Mouse (Mus musculus): ENCODE measurements around the gene Rin1. TPM values are rescaled to one million over a fixed set of nuclear protein-coding genes. Genes with fewer than 3 reads are reported as not detected.

Gene Rin1
- total and polyA plus RNA-seq, 2 experiments = 0.09 to 0.78 TPM

DNA sequence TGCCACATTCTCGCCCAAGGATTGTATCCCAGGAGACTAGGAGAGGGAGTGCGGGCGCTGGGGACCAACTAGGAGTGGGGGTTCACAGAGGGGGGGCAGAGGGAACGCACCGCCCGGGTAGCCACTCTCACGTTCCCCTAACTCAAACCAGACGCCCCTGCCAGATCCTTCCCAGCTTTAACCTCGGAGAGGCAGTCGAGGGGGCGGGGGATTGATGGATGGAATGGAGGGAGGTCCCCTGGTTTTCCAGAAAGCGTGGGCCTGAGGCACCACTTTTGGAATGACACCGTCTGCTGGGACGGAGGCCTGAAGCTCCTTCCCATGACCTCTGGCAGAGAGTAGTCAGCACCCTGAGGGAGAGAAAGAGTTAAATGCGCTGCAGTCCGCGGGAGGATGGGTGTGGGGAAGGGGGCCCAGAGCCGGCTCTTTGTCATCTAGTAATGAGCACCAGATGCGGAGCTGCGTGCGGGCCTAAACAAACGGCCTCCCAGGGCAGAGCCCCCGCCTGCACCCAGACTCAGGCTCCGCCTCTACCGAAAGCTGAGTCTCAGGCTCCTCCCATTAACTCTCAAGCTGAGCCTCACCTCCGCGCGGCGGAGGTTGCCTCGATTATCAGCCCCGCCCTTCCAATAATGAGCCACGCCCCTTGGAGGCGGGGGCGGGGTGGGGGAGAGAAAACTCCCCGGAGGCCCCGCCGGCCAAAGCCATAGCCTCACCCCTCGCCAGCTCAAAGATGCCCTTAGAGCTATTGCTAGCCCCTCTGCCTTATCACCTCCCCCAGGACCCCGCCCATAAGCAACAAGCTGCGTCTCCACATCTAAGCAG is 21.5 kb downstream of the Rin1 start:
- H3K36me3 ChIP-seq (ENCODE audit: control insufficient read depth, insufficient read depth, low read length) = no peaks in the 10 kb centered on the region
- H3K27ac ChIP-seq (replicated peaks; ENCODE audit: insufficient read depth, low read depth, low read length) = no peak overlapping the region
- peaks cover 12% of the 10 kb centered on the region for H3K27me3 ChIP-seq (ENCODE audit: control insufficient read depth, insufficient read depth, low read length)
- H3K9ac ChIP-seq (ENCODE audit: low read depth, low read length) = peak overlapping the region; percentile 12; the same call in 1 of the 2 replicates
- 6% methylated on average over 40 of the region's 40 CpGs for WGBS
- peaks cover 9% of the 10 kb centered on the region; the same call in 1 of the 2 replicates for H3K4me1 ChIP-seq (ENCODE audit: control insufficient read depth, insufficient read depth, low read length)
- H3K4me3 ChIP-seq (ENCODE audit: insufficient read depth, low read depth, low read length) = peak overlapping the region; percentile 34
- H3K79me2 ChIP-seq (ENCODE audit: control insufficient read depth, insufficient read depth, low read length) = no peaks in the 10 kb centered on the region
- TF ChIP-seq CTCF (IDR thresholded peaks at IDR 0.05; ENCODE audit: low read depth, low read length) (no peak), POLR2A (IDR thresholded peaks at IDR 0.05; ENCODE audit: extremely low read depth, insufficient read depth, low read length) (no peak)
- DNase-seq (ENCODE audit: extremely low read depth, low read depth, low spot score) = peak; percentile 37

DNA sequence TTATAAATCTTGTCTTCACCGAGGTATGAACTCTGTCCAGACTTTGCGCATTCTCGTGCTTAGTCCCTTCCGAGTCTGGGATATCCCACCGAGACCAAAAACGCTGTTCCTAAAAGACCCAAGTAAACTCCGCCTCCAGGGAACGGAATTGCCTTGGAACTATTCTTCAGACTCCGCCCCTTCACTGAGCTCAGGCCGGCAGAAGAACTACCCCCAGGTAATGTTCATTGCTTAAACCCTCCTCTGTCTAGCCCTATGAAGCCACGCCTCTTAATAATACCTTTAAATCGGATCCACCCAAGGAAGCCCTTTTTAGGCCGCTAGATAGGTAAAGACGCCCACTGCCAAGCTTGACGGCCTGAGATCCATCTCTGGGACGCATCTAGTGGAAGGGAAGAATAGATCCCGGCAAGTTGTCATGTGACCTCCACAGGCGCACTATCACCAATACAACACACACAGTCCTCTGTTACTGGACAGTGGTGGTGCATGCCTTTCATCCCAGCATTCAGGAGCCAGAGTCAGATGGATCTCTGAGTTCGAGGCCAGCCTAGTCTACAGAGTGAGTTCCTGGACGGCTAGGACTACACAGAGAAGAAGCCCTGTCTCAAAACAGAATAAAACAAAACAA is 22.2 kb downstream of the Rin1 start:
- DNase-seq (ENCODE audit: extremely low read depth, low read depth, low spot score) = no peak
- peak overlapping the region; percentile 34 for H3K4me3 ChIP-seq (ENCODE audit: insufficient read depth, low read depth, low read length)
- H3K4me1 ChIP-seq (ENCODE audit: control insufficient read depth, insufficient read depth, low read length) = peaks cover 9% of the 10 kb centered on the region; the same call in 1 of the 2 replicates
- H3K27me3 ChIP-seq (ENCODE audit: control insufficient read depth, insufficient read depth, low read length) = peaks cover 12% of the 10 kb centered on the region
- no peaks in the 10 kb centered on the region for H3K79me2 ChIP-seq (ENCODE audit: control insufficient read depth, insufficient read depth, low read length)
- H3K36me3 ChIP-seq (ENCODE audit: control insufficient read depth, insufficient read depth, low read length) = no peaks in the 10 kb centered on the region
- WGBS = 7% methylated on average over 20 of the region's 20 CpGs
- TF ChIP-seq POLR2A (IDR thresholded peaks at IDR 0.05; ENCODE audit: extremely low read depth, insufficient read depth, low read length) (no peak), CTCF (IDR thresholded peaks at IDR 0.05; ENCODE audit: low read depth, low read length) (no peak)
- no peak overlapping the region for H3K27ac ChIP-seq (replicated peaks; ENCODE audit: insufficient read depth, low read depth, low read length)
- H3K9ac ChIP-seq (ENCODE audit: low read depth, low read length) = no peak overlapping the region

DNA sequence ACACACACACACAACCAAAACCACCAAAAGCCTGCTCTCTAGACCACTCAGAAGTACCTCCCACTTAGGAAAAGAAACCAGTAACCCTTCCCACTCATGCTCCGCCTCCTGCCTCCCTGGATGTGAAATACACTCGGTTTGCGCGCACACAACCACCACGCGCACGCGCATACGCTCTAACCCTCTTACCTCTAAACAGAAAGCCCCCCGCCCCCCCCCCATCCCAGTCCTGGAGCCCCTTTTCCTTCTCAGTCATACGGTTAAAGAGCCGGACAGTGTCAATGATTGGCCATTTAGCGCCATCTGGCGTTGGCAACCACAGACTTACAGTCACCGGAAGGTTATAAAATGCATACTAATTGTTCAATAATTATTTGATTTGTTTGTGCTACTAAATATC is 22.7 kb downstream of the Rin1 start:
- no peak overlapping the region for H3K27ac ChIP-seq (replicated peaks; ENCODE audit: insufficient read depth, low read depth, low read length)
- no peaks in the 10 kb centered on the region for H3K36me3 ChIP-seq (ENCODE audit: control insufficient read depth, insufficient read depth, low read length)
- H3K79me2 ChIP-seq (ENCODE audit: control insufficient read depth, insufficient read depth, low read length) = no peaks in the 10 kb centered on the region
- H3K4me3 ChIP-seq (ENCODE audit: insufficient read depth, low read depth, low read length) = 0 out of 2 replicates have a peak overlapping the region, but pooled peaks have one; percentile 18
- peaks cover 9% of the 10 kb centered on the region; the same call in 1 of the 2 replicates for H3K4me1 ChIP-seq (ENCODE audit: control insufficient read depth, insufficient read depth, low read length)
- H3K27me3 ChIP-seq (ENCODE audit: control insufficient read depth, insufficient read depth, low read length) = peaks cover 10% of the 10 kb centered on the region
- H3K9ac ChIP-seq (ENCODE audit: low read depth, low read length) = no peak overlapping the region
- TF ChIP-seq POLR2A (IDR thresholded peaks at IDR 0.05; ENCODE audit: extremely low read depth, insufficient read depth, low read length) = no peak
- peak; percentile 59 for TF ChIP-seq CTCF (IDR thresholded peaks at IDR 0.05; ENCODE audit: low read depth, low read length)
- no peak for DNase-seq (ENCODE audit: extremely low read depth, low read depth, low spot score)
- 3% methylated on average over 15 of the region's 15 CpGs for WGBS

DNA sequence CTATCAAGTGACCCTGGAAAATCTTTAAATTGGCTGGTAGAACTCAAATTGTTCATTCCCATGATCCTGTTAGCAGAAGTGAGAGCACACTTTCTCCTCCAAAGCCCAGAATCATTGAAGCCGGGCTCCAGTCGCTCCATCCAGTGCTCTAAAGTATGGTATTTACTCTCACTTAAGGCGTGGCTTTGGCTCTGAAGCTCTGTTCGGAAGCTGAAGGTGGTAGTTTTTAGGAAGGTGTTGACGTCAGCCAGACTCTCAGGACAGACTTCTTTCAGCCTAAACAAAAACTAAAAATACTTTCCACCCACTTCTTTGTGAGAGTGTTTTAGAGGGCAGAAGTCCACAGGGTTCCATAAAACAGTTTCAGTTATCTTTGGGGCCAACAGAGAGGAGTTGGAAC is 23.2 kb downstream of the Rin1 start:
- no peaks in the 10 kb centered on the region for H3K36me3 ChIP-seq (ENCODE audit: control insufficient read depth, insufficient read depth, low read length)

DNA sequence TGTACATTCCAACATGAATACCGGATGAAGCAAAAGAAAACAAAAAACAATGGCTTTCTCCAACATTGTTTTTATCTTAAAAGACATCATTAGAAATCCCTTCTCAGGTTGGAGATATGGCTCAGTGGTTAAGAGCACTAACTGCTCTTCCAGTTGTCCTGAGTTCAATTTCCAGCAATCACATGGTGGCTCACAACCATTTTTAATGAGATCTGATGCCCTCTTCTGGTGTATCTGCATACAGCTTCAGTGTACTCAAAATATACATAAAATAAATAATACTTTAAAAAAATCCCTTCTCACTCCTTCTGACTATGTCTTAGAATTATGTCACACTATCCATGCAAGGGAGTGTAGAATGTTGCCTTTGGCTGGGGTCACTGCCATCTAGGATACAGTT is 29.0 kb downstream of the Rin1 start:
- no peaks in the 10 kb centered on the region for H3K79me2 ChIP-seq (ENCODE audit: control insufficient read depth, insufficient read depth, low read length)
- DNase-seq (ENCODE audit: extremely low read depth, low read depth, low spot score) = no peak
- H3K4me3 ChIP-seq (ENCODE audit: insufficient read depth, low read depth, low read length) = no peak overlapping the region
- H3K4me1 ChIP-seq (ENCODE audit: control insufficient read depth, insufficient read depth, low read length) = no peaks in the 10 kb centered on the region
- no peak overlapping the region for H3K9ac ChIP-seq (ENCODE audit: low read depth, low read length)
- TF ChIP-seq CTCF (IDR thresholded peaks at IDR 0.05; ENCODE audit: low read depth, low read length) (no peak), POLR2A (IDR thresholded peaks at IDR 0.05; ENCODE audit: extremely low read depth, insufficient read depth, low read length) (no peak)
- no peak overlapping the region for H3K27ac ChIP-seq (replicated peaks; ENCODE audit: insufficient read depth, low read depth, low read length)
- peaks cover 11% of the 10 kb centered on the region for H3K27me3 ChIP-seq (ENCODE audit: control insufficient read depth, insufficient read depth, low read length)
- WGBS = 87% methylated on average over 1 of the region's 1 CpGs
- no peaks in the 10 kb centered on the region for H3K36me3 ChIP-seq (ENCODE audit: control insufficient read depth, insufficient read depth, low read length)

More for the DNA sequence above, 23.2 kb downstream of the Rin1 start:
- Histone ChIP-seq H3K79me2 (ENCODE audit: control insufficient read depth, insufficient read depth, low read length) (no peaks in the 10 kb centered on the region), H3K4me3 (ENCODE audit: insufficient read depth, low read depth, low read length) (no peak overlapping the region), H3K27ac (replicated peaks; ENCODE audit: insufficient read depth, low read depth, low read length) (no peak overlapping the region), H3K27me3 (ENCODE audit: control insufficient read depth, insufficient read depth, low read length) (peaks cover 5% of the 10 kb centered on the region), H3K4me1 (ENCODE audit: control insufficient read depth, insufficient read depth, low read length) (peaks cover 9% of the 10 kb centered on the region; the same call in 1 of the 2 replicates), H3K9ac (ENCODE audit: low read depth, low read length) (no peak overlapping the region)
- DNase-seq (ENCODE audit: extremely low read depth, low read depth, low spot score) = no peak
- TF ChIP-seq CTCF (IDR thresholded peaks at IDR 0.05; ENCODE audit: low read depth, low read length) (no peak), POLR2A (IDR thresholded peaks at IDR 0.05; ENCODE audit: extremely low read depth, insufficient read depth, low read length) (no peak)
- WGBS = 32% methylated on average over 5 of the region's 5 CpGs
